Mouse (Mus musculus): ENCODE measurements around the gene Ror1.

DNA sequence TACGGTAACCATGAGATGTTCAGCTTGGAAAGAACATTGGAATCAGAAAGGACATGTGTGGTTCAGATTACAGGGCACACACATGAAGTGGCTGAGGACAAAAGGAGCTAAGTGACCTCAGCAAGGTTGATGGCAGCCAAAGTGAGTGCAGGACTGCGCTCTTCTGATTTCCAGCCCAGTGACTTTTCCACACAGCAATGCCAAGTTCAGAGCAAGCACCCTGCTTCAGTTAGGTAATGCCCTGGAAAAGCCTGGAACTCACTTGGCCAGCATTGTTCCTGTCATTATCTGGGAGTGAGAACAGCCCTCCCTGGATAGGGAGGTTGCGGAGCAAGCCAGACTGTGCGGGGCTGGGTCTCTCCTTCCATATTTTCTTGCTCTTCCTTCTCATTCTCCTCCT is 299.8 kb downstream of the Ror1 start:
- TF ChIP-seq CTCF (IDR thresholded peaks at IDR 0.05; ENCODE audit: insufficient read depth, low read length) (no peak), POLR2A (IDR thresholded peaks at IDR 0.05; ENCODE audit: borderline replicate concordance, extremely low read depth, low read depth, low read length) (no peak)

All from lung, adult 2 months (tissue).